Mouse (Mus musculus) hindbrain, embryonic 14.5 days (tissue): ENCODE data around the gene Tssk4. TPM values are rescaled to one million over a fixed set of nuclear protein-coding genes. Genes with fewer than 3 reads are reported as not detected.

Experiments used
- ATAC-seq: fragments of 200-750 bp; cut with Nextera tagmentation; 2 replicates; pipeline ENCODE4 v1.8.0; 2017; ENCODE audit warnings: moderate number of reproducible peaks, mild to moderate bottlenecking, moderate TSS enrichment, moderate library complexity; ENCODE audit not compliant: low FRiP score
- DNase-seq: peaks from one replicate; pipeline ENCODE4 v3.0.0-alpha.2; 2015; ENCODE audit warnings: low spot score
- H3K27ac ChIP-seq: fragments of 300-500 bp; sonication (generic); 2 replicates; pipeline ENCODE4 v1.5.1; 2014; ENCODE audit warnings: mild to moderate bottlenecking, moderate library complexity
- H3K27me3 ChIP-seq: fragments of 300-500 bp; sonication (generic); 2 replicates; pipeline ENCODE4 v1.6.1; 2014; ENCODE audit warnings: mild to moderate bottlenecking, low read length, mixed read lengths; ENCODE audit not compliant: control insufficient read depth, insufficient read depth
- H3K36me3 ChIP-seq: fragments of 300-500 bp; sonication (generic); replicated peaks from 2 replicates; pipeline ENCODE4 v1.6.1; 2014; ENCODE audit not compliant: control insufficient read depth, insufficient read depth
- H3K4me1 ChIP-seq: fragments of 300-500 bp; sonication (generic); replicated peaks from 2 replicates; pipeline ENCODE4 v1.6.1; 2014; ENCODE audit warnings: antibody characterized with exemption, low read length, mixed read lengths; ENCODE audit not compliant: control insufficient read depth, insufficient read depth
- H3K4me2 ChIP-seq: fragments of 300-500 bp; sonication (generic); replicated peaks from 2 replicates; pipeline ENCODE4 v1.6.1; 2014; ENCODE audit warnings: mild to moderate bottlenecking, moderate library complexity
- H3K4me3 ChIP-seq: fragments of 300-500 bp; sonication (generic); replicated peaks from 2 replicates; pipeline ENCODE4 v1.5.1; 2014; ENCODE audit warnings: mild to moderate bottlenecking, low read length
- H3K9ac ChIP-seq: fragments of 300-500 bp; sonication (generic); 2 replicates; pipeline ENCODE4 v1.6.1; 2014
- H3K9me3 ChIP-seq: fragments of 300-500 bp; sonication (generic); 2 replicates; pipeline ENCODE4 v1.6.1; 2016; ENCODE audit warnings: low read length; ENCODE audit not compliant: control insufficient read depth
- WGBS: fragments of 180-500 bp; shearing (Covaris S2); extraction: QIAGEN DNeasy Blood & Tissue Kit; methylation state at CpG from one replicate; pipeline ENCODE4 v1.1.7; 2014; 5-methylcytosine and 5-hydroxymethylcytosine counted together
- polyA plus RNA-seq: library from polyadenylated mRNA; unstranded; fragments of >200 nt; fragmentation: Nextera tagmentation; extraction: Ambion mirVana; gene quantifications from 2 replicates; pipeline ENCODE4 v1.2.1, GENCODE M21; 2014

Tssk4 gene
- polyA plus RNA-seq, 1 experiment from 2014 or later: 0.33 TPM

DNA sequence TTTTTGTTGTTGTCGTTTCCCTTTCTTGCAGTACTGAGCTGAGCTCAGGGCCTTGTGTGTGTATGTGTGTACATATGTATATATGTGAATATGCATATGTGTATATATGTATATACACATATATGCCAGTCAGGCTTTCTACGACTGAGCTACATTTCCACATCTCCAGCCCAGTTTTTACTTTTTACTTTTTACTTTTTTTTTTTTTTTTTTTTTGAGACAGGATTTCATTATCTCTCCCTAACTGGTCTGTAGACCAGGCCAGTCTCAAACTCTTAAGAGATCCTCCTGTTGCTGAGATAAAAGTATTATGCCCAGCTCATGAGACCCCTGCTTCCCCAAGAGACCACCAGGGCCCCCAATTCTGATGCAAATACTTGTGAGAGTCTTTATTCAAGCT lies 33.1 kb upstream of the Tssk4 start:
- DNase-seq (no peak), ATAC-seq (no peak)
- Histone ChIP-seq H3K27ac (no peak overlapping the region), H3K4me2 (no peak overlapping the region), H3K27me3 (no peaks in the 10 kb centered on the region), H3K36me3 (no peaks in the 10 kb centered on the region), H3K4me3 (no peak overlapping the region), H3K9ac (no peak overlapping the region), H3K4me1 (no peaks in the 10 kb centered on the region), H3K9me3 (no peaks in the 10 kb centered on the region)
- 84% methylated on average over 2 of the region's 2 CpGs for WGBS

DNA sequence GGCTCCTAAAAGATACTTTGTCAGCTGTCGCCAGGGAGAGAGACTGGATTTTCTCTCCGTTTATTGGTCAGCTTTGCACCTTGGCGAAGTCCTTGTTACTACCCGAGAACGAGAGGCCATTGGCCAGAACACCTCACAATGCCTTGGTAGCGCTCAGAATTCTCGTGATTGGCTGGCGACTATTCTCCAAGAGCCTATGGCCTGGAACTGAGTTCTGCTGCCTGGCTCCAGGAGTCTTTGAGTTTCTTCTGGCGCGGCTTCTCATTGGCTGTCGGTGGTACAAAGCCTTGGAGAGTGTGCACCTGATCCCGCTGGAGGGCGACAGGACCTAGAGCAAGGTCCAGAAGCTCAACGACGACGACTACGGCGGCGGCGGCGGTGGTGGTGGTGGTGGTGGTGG lies 32.2 kb upstream of the Tssk4 start, which contains the start of gene Rec8:
Rec8 (plus strand) TSS at position 216 of the 400 bp plus-strand sequence.
- WGBS: 21% methylated on average over 21 of the region's 21 CpGs
- ATAC-seq (peak; percentile 78), DNase-seq (peak; percentile 44)
- Histone ChIP-seq H3K4me2 (peak within 1 kb of the TSS; percentile 39), H3K9ac (peak within 1 kb of the TSS; percentile 40), H3K4me3 (peak within 1 kb of the TSS; percentile 28), H3K4me1 (no peaks in the 10 kb centered on the region), H3K36me3 (no peaks in the 10 kb centered on the region), H3K27me3 (no peaks in the 10 kb centered on the region), H3K9me3 (no peaks in the 10 kb centered on the region), H3K27ac (no peak within 1 kb of the TSS)

DNA sequence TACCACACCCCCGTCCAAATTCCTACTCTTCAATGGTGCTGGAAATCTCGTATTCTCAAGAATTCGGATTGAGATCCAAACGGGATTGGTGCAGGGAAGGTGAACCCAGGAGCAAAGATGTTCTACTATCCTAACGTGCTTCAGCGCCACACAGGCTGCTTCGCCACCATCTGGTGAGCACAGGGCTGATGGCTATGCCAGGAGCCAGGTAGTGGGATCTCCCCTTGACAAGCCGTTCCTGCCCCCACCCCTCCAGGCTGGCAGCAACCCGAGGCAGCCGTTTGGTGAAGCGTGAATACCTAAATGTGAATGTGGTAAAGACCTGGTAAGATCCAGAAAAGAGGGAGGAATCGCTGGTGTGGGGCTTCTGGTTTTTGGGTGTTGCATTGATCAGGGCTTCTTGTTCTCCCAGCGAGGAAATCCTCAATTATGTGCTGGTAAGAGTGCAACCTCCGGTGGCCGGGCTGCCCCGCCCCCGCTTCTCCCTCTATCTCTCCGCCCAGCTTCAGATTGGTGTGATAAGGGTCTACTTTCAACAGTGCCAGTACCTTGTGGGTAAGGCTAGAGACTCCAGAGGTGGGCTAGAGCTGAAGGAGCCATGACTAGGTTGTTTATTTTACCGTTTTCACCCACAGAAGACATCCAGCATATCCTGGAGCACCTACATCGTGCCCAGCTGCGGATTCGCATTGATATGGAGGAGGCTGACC lies 31.3 kb upstream of the Tssk4 start:
- Histone ChIP-seq H3K4me1 (no peaks in the 10 kb centered on the region), H3K27ac (no peak overlapping the region), H3K36me3 (no peaks in the 10 kb centered on the region), H3K4me2 (peak overlapping the region; percentile 39), H3K4me3 (peak overlapping the region; percentile 28), H3K9ac (peak overlapping the region; percentile 40), H3K27me3 (no peaks in the 10 kb centered on the region), H3K9me3 (no peaks in the 10 kb centered on the region)
- ATAC-seq (no peak), DNase-seq (no peak)
- 56% methylated on average over 22 of the region's 22 CpGs for WGBS

DNA sequence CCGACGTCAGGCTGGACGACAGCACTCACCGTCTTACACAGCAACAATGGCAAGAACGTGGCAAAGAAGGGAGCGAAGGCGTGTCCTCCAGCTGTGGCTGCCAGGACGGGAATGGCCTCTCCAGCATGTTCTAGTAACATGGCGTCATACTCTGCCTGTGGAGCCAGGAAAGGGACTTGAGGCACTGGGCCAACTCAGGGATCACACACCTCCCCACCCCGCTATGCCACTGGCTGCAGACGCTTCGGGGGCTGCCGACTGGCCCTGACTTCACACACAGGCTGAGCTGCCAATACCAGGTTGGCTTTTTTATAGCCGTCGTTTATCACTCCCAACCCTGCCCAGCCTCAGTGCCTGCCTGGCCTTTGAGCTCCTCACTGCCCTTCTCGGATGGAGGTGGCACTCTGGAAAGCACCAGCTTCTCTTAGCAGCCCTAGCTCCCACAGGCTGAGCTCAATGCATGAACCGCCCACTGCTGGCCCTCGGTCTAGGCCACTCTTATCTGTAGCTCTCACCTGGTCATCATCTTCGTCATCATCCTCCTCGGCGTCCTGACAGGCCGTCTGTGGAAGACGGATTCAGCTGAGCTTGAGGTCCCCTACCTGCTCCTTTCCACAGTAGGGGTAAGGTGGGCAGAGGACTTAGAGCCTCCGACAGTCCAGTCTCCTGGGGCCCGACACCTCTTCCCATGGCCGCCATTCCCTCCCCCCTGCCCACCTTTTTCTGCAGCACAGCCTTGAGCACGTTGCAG lies 21.7 kb upstream of the Tssk4 start:
- 94% methylated on average over 27 of the region's 27 CpGs for whole genome bisulfite sequencing
- ATAC-seq: no peak
- H3K27ac ChIP-seq: no peak overlapping the region
- H3K27me3 ChIP-seq: no peaks in the 10 kb centered on the region
- H3K4me2 ChIP-seq: no peak overlapping the region
- no peak overlapping the region for H3K9ac ChIP-seq
- no peaks in the 10 kb centered on the region for H3K4me1 ChIP-seq
- no peak for DNase-seq
- peaks cover 94% of the 10 kb centered on the region for H3K36me3 ChIP-seq
- H3K9me3 ChIP-seq: no peaks in the 10 kb centered on the region
- H3K4me3 ChIP-seq: no peak overlapping the region

DNA sequence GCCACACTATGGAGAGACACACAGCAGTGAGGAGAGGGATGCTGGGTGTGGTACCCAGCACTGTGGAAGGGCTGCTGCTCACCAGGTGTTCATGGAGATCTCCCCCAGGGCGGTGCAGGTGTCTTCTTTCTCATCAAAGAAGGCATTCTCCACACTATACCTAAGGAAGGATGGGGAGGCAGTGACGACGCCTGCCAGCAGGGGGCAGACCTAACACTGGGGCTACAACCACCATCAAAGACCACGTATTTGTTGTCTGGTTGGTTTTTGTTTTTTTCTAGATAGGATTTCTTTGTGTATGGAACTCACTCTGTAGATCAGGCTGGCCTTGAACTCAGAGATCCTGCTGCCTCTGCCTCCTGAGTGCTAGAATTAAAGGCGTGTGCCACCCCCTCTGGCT lies 20.7 kb upstream of the Tssk4 start:
- no peak overlapping the region for H3K9ac ChIP-seq
- no peak overlapping the region for H3K4me2 ChIP-seq
- no peak overlapping the region for H3K4me3 ChIP-seq
- ATAC-seq (no peak), DNase-seq (no peak)
- H3K9me3 ChIP-seq: no peaks in the 10 kb centered on the region
- no peak overlapping the region for H3K27ac ChIP-seq
- 48% methylated on average over 5 of the region's 5 CpGs for WGBS
- peaks cover 99% of the 10 kb centered on the region for H3K36me3 ChIP-seq
- no peaks in the 10 kb centered on the region for H3K27me3 ChIP-seq
- no peaks in the 10 kb centered on the region for H3K4me1 ChIP-seq

DNA sequence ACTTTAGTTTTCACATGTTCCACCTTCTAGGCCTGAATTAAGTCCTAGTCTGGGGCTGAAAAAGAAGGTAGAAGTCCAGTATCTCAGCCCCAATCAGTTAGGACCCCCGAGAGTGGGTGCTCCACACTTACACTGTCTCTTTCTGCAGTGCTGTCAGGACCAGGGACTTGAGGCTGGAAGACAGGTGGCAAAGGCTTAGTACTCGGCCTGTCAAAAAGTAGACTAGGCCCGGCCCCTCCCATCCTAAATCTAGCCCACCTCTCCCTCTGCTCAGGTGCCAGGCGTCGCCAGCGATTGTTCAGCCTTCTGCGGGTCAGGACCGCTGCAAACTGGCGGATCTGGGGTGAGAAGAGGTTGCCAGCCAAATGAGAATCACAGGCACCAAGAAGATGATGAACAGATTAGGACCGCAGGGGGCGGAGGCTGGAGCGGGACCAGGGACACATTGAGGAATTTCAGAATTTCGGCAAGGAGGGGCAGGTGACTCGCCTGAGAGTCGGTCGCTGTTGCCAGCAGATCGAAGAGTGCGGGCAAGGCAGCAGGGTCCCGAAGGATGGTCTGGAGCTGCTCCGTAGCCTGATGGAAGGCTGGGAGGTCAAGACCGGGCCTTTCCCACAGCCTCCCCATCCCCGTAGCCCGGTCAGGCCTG lies 15.0 kb upstream of the Tssk4 start:
- H3K27ac ChIP-seq: peak overlapping the region; percentile 67
- peak overlapping the region; percentile 69 for H3K4me3 ChIP-seq
- peak overlapping the region; percentile 81 for H3K9ac ChIP-seq
- 6% methylated on average over 23 of the region's 23 CpGs for WGBS
- H3K9me3 ChIP-seq: no peaks in the 10 kb centered on the region
- H3K4me2 ChIP-seq: peak overlapping the region; percentile 90
- H3K36me3 ChIP-seq: peaks cover 80% of the 10 kb centered on the region
- H3K27me3 ChIP-seq: no peaks in the 10 kb centered on the region
- peaks cover 17% of the 10 kb centered on the region for H3K4me1 ChIP-seq
- ATAC-seq (peak; percentile 7), DNase-seq (no peak)

DNA sequence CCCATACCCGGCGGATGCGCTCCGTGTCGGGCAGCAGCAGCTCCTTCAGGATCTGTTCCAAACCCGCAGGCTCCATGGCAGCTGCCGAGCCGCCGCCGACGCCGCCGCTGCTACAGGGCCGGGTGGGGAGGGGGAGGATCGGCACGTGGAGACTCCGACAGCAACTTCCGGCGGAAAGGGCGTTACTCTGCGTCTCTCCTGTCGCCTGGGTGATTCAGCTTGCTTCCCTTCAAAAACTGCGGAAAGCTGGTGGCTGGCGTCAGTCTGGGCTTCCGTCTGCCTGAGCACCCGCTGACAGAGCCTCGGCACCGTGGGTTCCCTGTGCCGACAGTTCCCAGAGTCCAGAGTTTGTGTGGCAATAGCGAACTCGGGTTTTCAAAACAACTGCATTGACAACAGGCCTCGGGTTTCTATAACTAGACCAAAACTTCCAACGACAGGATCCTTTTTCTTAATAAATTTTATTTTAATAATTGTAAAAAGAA lies 14.4 kb upstream of the Tssk4 start, which contains the start of gene Ipo4:
Ipo4 (minus strand) TSS at position 435 of the 485 bp plus-strand sequence.
- H3K27me3 ChIP-seq: no peaks in the 10 kb centered on the region
- no peaks in the 10 kb centered on the region for H3K9me3 ChIP-seq
- H3K9ac ChIP-seq: peak within 1 kb of the TSS; percentile 81
- peak; percentile 89 for DNase-seq
- peak within 1 kb of the TSS; percentile 69 for H3K4me3 ChIP-seq
- peaks cover 17% of the 10 kb centered on the region for H3K4me1 ChIP-seq
- WGBS: 2% methylated on average over 33 of the region's 33 CpGs
- peak within 1 kb of the TSS; percentile 67 for H3K27ac ChIP-seq
- peaks cover 80% of the 10 kb centered on the region for H3K36me3 ChIP-seq
- peak; percentile 91 for ATAC-seq
- peak within 1 kb of the TSS; percentile 90 for H3K4me2 ChIP-seq

DNA sequence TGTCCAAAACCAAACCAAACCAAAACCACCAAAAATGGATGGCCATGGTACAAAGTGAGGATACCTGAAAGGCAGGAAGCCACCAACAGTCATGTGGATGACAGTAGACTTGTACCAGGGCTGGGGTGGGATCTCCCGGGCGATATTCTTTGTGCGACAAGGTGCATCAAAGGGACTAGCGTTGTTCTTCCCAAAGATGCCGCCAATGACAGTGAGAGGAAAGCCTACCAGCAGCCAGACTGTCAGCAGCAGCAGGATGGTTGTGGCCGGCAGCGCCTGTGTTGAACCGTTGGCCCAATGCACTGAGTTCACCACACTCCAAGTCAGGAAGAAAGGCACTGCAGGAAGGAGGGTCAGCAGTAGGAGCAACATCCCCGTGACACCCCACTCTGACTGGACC lies 12.2 kb upstream of the Tssk4 start, which contains the start of gene Gm49378:
Gm49378 (minus strand) TSS at position 101 of the 400 bp plus-strand sequence.
- H3K36me3 ChIP-seq: peaks cover 59% of the 10 kb centered on the region
- ATAC-seq: no peak
- no peak within 1 kb of the TSS for H3K4me2 ChIP-seq
- WGBS: 96% methylated on average over 9 of the region's 9 CpGs
- H3K9me3 ChIP-seq: no peaks in the 10 kb centered on the region
- no peak within 1 kb of the TSS for H3K4me3 ChIP-seq
- H3K9ac ChIP-seq: no peak within 1 kb of the TSS
- H3K27me3 ChIP-seq: no peaks in the 10 kb centered on the region
- no peak within 1 kb of the TSS for H3K27ac ChIP-seq
- DNase-seq: no peak
- H3K4me1 ChIP-seq: peaks cover 24% of the 10 kb centered on the region

DNA sequence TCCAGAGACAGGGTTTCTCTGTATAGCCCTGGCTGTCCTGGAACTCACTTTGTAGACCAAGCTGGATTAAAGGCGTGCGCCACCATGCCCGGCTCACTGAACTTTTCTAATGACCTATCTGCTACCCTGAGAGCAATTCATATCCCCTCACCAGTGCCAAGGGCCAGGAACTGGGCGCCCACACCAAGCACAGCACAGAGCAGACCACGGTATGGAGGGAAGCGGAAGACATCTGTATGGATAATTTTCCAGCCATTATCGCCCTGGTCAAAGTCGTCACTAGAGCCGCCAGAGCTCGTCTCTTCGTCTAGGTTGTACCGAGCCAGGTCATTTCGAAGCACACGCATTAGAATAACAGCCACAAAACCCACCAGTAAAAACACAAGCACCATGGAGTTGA lies 9.2 kb upstream of the Tssk4 start:
- DNase-seq (no peak), ATAC-seq (no peak)
- peaks cover 45% of the 10 kb centered on the region for H3K36me3 ChIP-seq
- H3K9ac ChIP-seq: no peak overlapping the region
- no peaks in the 10 kb centered on the region for H3K27me3 ChIP-seq
- H3K9me3 ChIP-seq: no peaks in the 10 kb centered on the region
- no peak overlapping the region for H3K4me2 ChIP-seq
- no peak overlapping the region for H3K4me3 ChIP-seq
- 96% methylated on average over 14 of the region's 14 CpGs for WGBS
- H3K27ac ChIP-seq: no peak overlapping the region
- H3K4me1 ChIP-seq: peaks cover 29% of the 10 kb centered on the region
